Mouse (Mus musculus): ENCODE results near the gene Ptgir.

The Ptgir gene

DNA sequence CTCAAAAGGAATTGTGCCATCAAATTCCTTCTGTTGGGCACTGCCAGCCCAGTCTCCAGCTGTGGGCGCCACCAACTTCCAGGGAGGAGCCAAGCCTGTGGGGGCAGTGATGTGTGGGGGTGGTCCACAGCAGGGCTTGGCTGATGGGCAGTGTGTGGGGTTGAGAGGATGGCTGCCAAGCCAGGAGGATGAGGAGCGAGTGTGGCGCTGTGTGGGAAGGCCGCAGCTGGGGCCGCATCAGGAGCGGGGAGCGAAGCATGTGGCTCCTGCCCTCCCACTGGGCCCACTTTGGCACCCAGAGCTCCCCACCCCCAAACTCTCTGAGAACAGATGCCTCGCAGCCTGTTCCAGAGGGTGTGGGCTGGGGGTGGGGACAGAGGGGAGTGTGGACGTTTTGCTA is 11.7 kb downstream of the Ptgir start:
- DNase-seq, result peak; percentile 73

- no peak for DNase-seq
Observed at GRCm38 (mm10) chr7:16918670-16919069, 12.4 kb downstream of the Ptgir start.

GRCm38 (mm10) chr7:16919395-16920149 is 13.3 kb downstream of the Ptgir start:
- peak; percentile 68 for DNase-seq

- peak; percentile 59 for DNase-seq
Observed at GRCm38 (mm10) chr7:16920150-16920579, 13.9 kb downstream of the Ptgir start.

DNA sequence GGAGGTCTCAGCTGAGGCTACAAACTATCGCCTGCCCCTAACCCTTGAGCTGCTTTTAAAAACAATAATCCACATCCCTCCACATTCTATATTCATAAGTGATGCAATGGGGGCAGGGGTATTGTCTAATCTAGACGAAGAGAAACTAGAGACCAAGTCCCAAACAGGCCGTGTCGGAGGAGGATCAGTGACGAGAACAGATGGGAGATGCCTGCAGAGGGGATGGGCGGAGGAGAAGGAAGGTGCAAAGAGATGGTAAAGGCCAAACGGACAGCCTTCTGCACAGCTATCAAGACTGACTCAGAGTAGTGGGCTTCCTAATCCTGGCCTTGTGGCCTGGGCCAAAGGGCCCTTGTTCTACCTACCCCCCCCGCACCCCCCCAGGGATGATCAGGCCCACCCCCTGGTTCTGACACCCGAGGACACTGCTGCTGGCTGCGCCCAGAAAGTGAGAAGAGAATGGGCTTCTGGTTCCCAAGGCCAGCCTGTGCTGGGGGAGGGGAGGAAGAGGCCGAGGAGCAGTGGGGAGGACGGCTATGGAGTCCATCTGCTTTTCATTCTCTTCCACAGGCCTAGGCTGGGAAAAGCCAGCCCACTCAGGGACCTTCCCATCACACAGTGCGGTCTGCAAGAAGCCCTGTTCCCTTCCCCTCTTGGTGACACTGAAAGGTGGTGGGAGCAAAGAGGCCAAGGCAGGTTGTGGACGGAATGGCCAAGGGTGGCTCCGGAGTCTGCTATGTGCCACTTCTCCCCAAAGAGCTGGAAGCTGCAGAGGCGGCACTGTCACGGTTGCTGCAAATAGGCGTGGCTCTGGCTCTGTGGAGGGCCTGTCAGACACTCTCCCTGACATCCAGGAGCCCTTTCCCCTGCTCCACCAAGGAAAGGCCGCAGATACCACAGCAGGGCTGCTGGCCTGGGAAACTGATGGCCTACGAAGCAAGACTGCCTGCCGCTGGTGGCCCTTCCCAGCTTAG is 14.8 kb downstream of the Ptgir start:
- DNase-seq, result peak; percentile 72

GRCm38 (mm10) chr7:16921881-16922335 is 15.6 kb downstream of the Ptgir start:
- DNase-seq, result peak; percentile 69

DNA sequence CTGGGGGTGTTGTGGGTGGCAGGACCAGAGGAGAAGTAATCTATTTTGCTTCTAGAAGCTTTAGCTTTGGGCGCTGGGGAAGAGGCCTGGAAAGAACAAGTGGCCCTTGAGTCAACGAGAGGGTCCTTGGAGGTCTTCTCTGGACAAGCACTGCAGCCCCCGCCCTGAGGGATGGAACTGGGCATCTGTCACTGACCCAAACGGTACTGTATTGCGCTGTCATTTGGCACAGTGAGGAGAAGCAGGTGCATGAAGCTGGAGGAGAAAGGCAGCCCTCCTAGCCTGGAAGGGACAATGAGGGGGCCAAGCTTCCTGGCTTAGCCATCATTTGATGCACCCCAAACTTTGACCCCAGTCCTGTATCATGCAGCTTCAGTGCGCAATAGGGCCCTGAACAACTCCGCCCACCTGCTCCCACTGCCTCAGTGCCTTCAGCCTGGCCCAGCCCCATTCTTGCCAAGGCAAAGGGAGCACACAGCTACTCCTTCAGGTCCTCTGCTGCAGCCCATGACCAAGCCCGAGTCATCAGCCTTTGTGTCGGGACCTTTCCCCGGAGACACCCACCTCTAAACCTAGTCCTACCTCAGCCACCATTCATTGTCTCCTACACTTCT is 16.2 kb downstream of the Ptgir start:
- DNase-seq, result peak; percentile 81

DNA sequence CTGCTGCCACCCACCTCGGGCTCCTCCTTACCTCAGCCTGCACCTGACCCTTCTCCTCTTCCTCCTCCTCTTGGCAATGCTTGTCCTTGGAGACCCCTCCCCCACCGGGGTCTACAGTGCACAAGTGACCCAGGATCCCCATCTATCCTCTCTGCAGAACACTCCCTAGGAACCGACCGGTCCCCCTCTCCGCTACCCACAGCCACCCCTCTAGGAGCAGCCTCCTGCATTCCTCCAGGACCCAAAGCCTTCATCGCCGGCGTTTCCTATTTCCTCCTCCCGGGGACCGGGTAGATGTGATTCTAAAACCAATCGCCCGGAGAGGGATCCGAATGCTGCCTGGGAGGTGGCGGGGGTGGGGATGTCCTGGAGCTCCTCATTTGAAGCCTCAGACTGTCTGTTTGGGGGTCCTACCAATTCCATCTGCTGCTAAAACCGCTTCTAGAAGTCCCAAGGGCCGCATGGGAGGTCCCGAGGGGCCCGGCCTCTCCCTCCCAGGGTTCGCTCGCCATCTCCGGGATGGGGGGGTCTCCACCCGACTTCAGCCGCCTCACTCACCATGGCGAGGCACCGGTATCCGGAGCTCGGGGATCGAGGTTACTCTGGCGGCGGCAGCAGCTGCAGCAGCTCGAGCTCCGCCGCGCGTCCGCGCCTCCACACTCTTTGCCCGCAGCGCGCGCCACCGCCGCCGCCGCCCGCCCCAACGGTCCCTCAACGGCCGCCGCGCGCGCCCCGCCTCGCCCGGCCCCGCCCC is 17.2 kb downstream of the Ptgir start:
- peak; percentile 86 for DNase-seq

GRCm38 (mm10) chr7:16924037-16924834 is 17.9 kb downstream of the Ptgir start, which contains the start of gene Calm3:
TSS of gene Calm3 (minus strand) at chr7:16924114.
- peak; percentile 100 for DNase-seq

DNA sequence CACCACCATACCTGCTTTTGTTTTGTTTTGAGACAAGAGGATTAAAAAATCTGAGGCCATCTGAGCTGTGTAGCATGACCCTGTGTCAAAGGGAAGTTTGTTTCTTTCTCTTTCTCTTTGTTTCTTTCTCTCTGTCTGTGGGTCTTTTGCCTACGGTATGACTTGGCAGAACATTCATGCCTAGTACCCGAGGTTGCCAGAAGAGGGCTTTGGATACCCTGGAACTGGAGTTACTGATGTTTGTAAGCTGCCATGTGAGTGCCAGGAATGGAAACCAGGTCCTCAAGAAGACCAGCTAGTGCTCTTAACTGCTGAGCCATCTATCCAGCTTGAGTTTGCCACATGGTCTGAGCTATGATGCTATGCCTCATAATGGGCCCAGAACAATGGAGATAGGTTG is 22.1 kb downstream of the Ptgir start:
- DNase-seq, result no peak

DNA sequence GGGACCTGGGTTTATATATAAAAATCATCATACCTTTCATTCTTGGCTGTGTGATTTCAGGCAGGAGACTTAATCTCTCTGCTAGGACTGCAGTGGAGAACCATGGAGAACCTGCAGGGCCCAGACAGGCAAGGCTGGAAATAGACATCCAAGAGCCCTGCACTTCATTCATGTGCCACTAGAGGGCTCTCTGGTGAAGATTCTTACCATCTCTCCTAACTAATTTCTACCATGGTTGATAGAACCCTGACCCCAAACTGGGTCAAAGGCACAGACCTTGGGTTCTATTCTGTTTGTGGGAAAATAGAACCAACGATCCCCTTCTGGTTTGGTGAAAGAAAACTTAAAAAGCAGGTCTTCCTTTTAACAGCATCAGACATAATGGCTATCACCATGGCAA is 24.6 kb downstream of the Ptgir start:
- DNase-seq, result peak; percentile 75

DNA sequence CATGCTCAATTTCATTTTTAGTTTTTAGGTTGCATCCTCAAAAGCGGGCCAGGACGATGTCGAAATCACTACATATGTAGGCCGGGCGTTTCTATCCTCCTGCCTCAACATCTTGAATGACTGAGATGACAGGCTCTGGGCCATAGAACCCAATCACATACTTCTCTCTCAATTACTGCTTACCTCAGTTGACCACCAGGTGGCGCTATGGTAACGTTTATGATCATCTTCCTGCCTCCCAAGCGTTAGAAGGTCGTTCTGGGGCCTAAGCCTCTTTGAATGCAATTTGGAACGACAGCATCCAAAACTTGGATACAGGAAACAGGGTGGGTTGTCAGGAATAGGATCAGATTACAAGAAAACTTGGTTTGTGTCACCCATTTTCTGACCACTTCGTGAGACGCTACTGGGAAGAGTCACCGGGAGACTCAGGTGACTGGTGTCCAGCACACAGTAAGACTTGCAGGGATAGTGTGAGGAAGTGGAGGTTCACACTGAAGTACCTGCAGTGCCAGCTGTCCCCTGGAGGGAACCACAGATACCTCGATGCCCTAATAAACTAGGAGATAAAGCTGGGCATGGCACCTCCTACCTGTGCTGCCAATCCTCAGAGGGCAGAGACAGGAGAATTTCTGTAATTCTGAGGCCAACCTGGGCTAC is 25.8 kb downstream of the Ptgir start:
- DNase-seq, result peak; percentile 85

- peak; percentile 71 for DNase-seq
Observed at GRCm38 (mm10) chr7:16932704-16933577, 26.7 kb downstream of the Ptgir start.

DNA sequence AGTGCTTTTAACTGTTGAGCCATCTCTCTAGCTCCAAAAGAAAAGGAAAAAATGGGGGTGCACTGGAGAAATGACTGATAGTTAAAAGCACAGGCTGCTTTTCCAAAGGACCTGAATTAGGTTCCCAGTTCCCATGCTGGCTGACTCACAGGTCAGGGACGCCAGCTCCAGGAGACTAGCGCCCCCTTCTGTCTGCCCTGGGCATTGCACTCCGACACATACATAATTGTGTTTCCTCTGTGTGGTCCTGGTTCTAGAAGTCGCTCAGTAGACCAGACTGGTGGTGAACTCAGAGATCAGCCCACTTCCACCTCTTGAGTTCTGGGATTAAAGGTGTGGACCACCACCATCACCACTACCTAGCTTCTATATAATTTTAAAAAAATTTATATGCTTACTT is 31.0 kb downstream of the Ptgir start:
- DNase-seq, result no peak

GRCm38 (mm10) chr7:16938117-16938791 is 32.0 kb downstream of the Ptgir start:
- DNase-seq, result peak; percentile 56

- no peak for DNase-seq
Observed at GRCm38 (mm10) chr7:16940292-16940691, 34.0 kb downstream of the Ptgir start.

- DNase-seq, result no peak
Observed at GRCm38 (mm10) chr7:16942861-16943260, 36.6 kb downstream of the Ptgir start.

DNA sequence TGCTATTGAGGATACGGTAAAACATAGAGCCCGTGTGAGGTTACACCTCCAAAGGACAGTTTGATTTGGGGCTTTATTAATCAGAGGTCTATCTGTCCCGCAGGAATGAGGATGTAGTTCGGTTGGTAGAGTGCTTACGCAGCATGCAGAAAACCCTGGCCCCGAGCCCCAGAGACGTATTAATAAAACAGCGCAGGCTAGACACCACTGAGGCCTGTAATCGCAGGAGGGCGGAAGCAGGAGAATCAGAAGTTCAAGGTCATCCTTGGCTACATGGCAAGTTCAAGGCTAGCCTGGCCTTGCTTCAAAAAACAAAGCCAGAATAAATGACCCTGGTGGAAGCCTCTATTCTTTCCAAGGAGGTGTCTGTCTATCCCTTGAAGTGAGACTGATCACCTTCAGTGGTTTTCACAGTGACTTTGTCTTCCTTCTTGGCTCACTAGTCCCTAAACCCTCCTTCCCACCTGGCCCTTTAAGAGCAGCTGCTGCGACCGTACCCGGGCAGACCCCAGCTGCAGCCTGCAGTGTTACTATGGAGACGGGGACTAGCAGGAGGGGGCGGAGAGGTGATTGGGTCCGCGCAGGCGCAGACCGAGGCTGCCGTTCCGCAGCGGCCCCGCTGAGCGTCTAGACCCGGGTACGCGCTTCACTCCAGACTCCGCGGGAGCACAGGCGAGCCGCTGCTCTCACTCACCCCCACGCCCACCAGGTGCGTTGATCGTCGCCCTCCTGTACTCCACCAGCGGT is 37.9 kb downstream of the Ptgir start, which contains the start of gene Pnmal2:
Pnmal2 (plus strand) TSS at position 622 of the 747 bp plus-strand sequence.
- DNase-seq, result peak; percentile 95
